8 mouse cellular contexts compared by ENCODE assay signal in genomic region chr6:50110379-50110941, GRCm38 (mm10). TPM values are rescaled to one million over a fixed set of nuclear protein-coding genes. Genes with fewer than 3 reads are reported as not detected.
A peak's percentile ranks its signal among the peaks of the same experiment; 100 is the strongest.
DNase-seq lines count a peak whose midpoint lies in the region; ATAC-seq and TF ChIP-seq lines count a peak whose summit lies in the region.

No protein-coding gene starts in this region.

- no peak for TF ChIP-seq CTCF in hindbrain, postnatal 0 days (IDR thresholded peaks at IDR 0.05; ENCODE audit: low read depth)
- no peak for TF ChIP-seq CTCF in lung, embryonic 14.5 days (IDR thresholded peaks at IDR 0.05; ENCODE audit: low read depth)
- no peak for TF ChIP-seq CTCF in olfactory bulb, adult 2 months (IDR thresholded peaks at IDR 0.05; ENCODE audit: insufficient read depth, low read depth, low read length)

- peak overlapping the region; percentile 90 for H3K4me3 ChIP-seq in forebrain, embryonic 16.5 days (replicated peaks; ENCODE audit: low read length)
- peak overlapping the region; percentile 66 for H3K4me3 ChIP-seq in hindbrain, postnatal 0 days (ENCODE audit: low read length)
- peak overlapping the region; percentile 79 for H3K4me3 ChIP-seq in lung, embryonic 14.5 days (ENCODE audit: low read depth, low read length)
- H3K4me3 ChIP-seq in olfactory bulb, adult 2 months (ENCODE audit: insufficient read depth, low read depth, low read length): peak overlapping the region; percentile 63

- no peak for TF ChIP-seq POLR2A in olfactory bulb, adult 2 months (IDR thresholded peaks at IDR 0.05; ENCODE audit: insufficient read depth, low read depth, low read length)

- peak overlapping the region; percentile 91 for H3K9ac ChIP-seq in forebrain, embryonic 16.5 days (replicated peaks; ENCODE audit: low read depth, low read length)
- peak overlapping the region; percentile 86 for H3K9ac ChIP-seq in hindbrain, postnatal 0 days (replicated peaks; ENCODE audit: low read length)
- peak overlapping the region; percentile 87 for H3K9ac ChIP-seq in lung, embryonic 14.5 days

- H3K27me3 ChIP-seq in forebrain, embryonic 16.5 days (replicated peaks; ENCODE audit: control insufficient read depth, insufficient read depth, low read length): no peaks in the 10 kb centered on the region
- H3K27me3 ChIP-seq in hindbrain, postnatal 0 days (ENCODE audit: insufficient read depth, low read length): no peaks in the 10 kb centered on the region
- no peaks in the 10 kb centered on the region; the same call in 1 of the 2 replicates for H3K27me3 ChIP-seq in lung, embryonic 14.5 days (ENCODE audit: insufficient read depth, low read length)

- peak overlapping the region; percentile 93 for H3K4me2 ChIP-seq in forebrain, embryonic 16.5 days (ENCODE audit: low read length)
- H3K4me2 ChIP-seq in hindbrain, postnatal 0 days (ENCODE audit: low read depth, low read length): peak overlapping the region; percentile 60
- H3K4me2 ChIP-seq in lung, embryonic 14.5 days: peak overlapping the region; percentile 89

- H3K27ac ChIP-seq in forebrain, embryonic 16.5 days (ENCODE audit: low read length): peak overlapping the region; percentile 85
- peak overlapping the region; percentile 82 for H3K27ac ChIP-seq in hindbrain, postnatal 0 days
- peak overlapping the region; percentile 83 for H3K27ac ChIP-seq in lung, embryonic 14.5 days (ENCODE audit: low read depth)
- H3K27ac ChIP-seq in olfactory bulb, adult 2 months (ENCODE audit: insufficient read depth, low read depth, low read length): 0 out of 2 replicates have a peak overlapping the region, but pooled peaks have one; percentile 29

- H3K4me1 ChIP-seq in forebrain, embryonic 16.5 days (replicated peaks; ENCODE audit: control insufficient read depth, insufficient read depth, low read length): peaks cover 18% of the 10 kb centered on the region
- H3K4me1 ChIP-seq in hindbrain, postnatal 0 days (ENCODE audit: insufficient read depth, low read length): peaks cover 6% of the 10 kb centered on the region; the same call in 1 of the 2 replicates
- peaks cover 6% of the 10 kb centered on the region; the same call in 1 of the 2 replicates for H3K4me1 ChIP-seq in lung, embryonic 14.5 days (ENCODE audit: insufficient read depth)
- H3K4me1 ChIP-seq in olfactory bulb, adult 2 months (ENCODE audit: control insufficient read depth, insufficient read depth, low read length): no peaks in the 10 kb centered on the region

- ATAC-seq in forebrain, embryonic 16.5 days: peak; percentile 66
- peak; percentile 78 for ATAC-seq in hindbrain, postnatal 0 days
- ATAC-seq in lung, embryonic 14.5 days (ENCODE audit: insufficient read depth): peak; percentile 61

- DNase-seq in layer of hippocampus, adult 18-20 months (ENCODE audit: low spot score in 2 of 2): peak; percentile 22 to 62
- no peak for DNase-seq in layer of hippocampus, adult 11-12 months (ENCODE audit: low spot score)
- peak; percentile 47 for DNase-seq in adipocyte (ENCODE audit: low spot score)
- peak; percentile 58 for DNase-seq in hindbrain, postnatal 0 days (ENCODE audit: low spot score)
- DNase-seq in lung, embryonic 14.5 days: peak; percentile 74
- DNase-seq in thymus, postnatal 10 days (ENCODE audit: low spot score in 2 of 2): peak; percentile 39 to 42

- H3K36me3 ChIP-seq in forebrain, embryonic 16.5 days (ENCODE audit: control insufficient read depth, insufficient read depth): no peaks in the 10 kb centered on the region
- no peaks in the 10 kb centered on the region for H3K36me3 ChIP-seq in hindbrain, postnatal 0 days (ENCODE audit: insufficient read depth, low read length)
- H3K36me3 ChIP-seq in lung, embryonic 14.5 days (ENCODE audit: insufficient read depth): no peaks in the 10 kb centered on the region

- 0% methylated on average over 19 of the region's 72 CpGs for WGBS in forebrain, embryonic 16.5 days
- WGBS in hindbrain, postnatal 0 days: 2% methylated on average over 20 of the region's 72 CpGs
- WGBS in lung, embryonic 14.5 days: under 1% methylated on average over 59 of the region's 72 CpGs
- WGBS in olfactory bulb, adult 2 months: 2% methylated on average over 72 of the region's 72 CpGs

- no peaks in the 10 kb centered on the region for H3K9me3 ChIP-seq in forebrain, embryonic 16.5 days (ENCODE audit: control insufficient read depth, low read length)
- H3K9me3 ChIP-seq in hindbrain, postnatal 0 days (ENCODE audit: low read length): no peaks in the 10 kb centered on the region
- no peaks in the 10 kb centered on the region for H3K9me3 ChIP-seq in lung, embryonic 14.5 days (ENCODE audit: low read depth, low read length)

RNA-seq across cellular contexts. Expression of gene Mpp6, which starts 0.4 kb away (rescaled TPM):
- 10 to 100 TPM; 93.0 to 96.0 TPM for total RNA-seq in layer of hippocampus, adult 18-20 months (2021)
- 77.5 and 84.3 TPM in 2 replicates for polyA plus RNA-seq in forebrain, embryonic 16.5 days (2015; fragmentation: Nextera tagmentation; extraction: Ambion mirVana)
- total RNA-seq in hindbrain, postnatal 0 days (2014; rRNA removed): 41.3 and 55.6 TPM in 2 replicates
- 63.1 and 64.1 TPM in 2 replicates for polyA plus RNA-seq in hindbrain, postnatal 0 days (2015; fragmentation: Nextera tagmentation; extraction: Ambion mirVana)
- polyA plus RNA-seq in lung, embryonic 14.5 days (2014; fragmentation: Nextera tagmentation; extraction: Ambion mirVana): 77.2 and 78.5 TPM in 2 replicates
- not detected in 2 replicates for polyA plus RNA-seq in olfactory bulb, adult 2 months (2012; ENCODE audit: insufficient read depth, insufficient read length, low replicate concordance, missing spikeins)

Comparison
In these comparisons a context has a peak if more than half of its experiments do, and no peak if none do; other contexts are left out.
1. H3K27ac ChIP-seq: peak in every context shown above with its lines; median percentile 85 in forebrain, embryonic 16.5 days; 83 in lung, embryonic 14.5 days; 82 in hindbrain, postnatal 0 days; 29 in olfactory bulb, adult 2 months.
2. RNA of gene Mpp6, which starts 0.4 kb away (polyA plus RNA-seq): 77.5 to 84.3 TPM in forebrain, embryonic 16.5 days, 77.2 to 78.5 TPM in lung, embryonic 14.5 days and 63.1 to 64.1 TPM in hindbrain, postnatal 0 days; not detected in olfactory bulb, adult 2 months; every median in the first group is over 10 times any median in the second.
3. Peak in every context shown above with its lines, with median percentiles within 50 percentile points of each other: ATAC-seq, H3K4me2 ChIP-seq, H3K4me3 ChIP-seq and H3K9ac ChIP-seq.